Mouse (Mus musculus) olfactory bulb, adult 2 months (tissue): ENCODE data around the gene Epop.

Experiments used
- CTCF ChIP-seq: fragments of 200-500 bp; IDR thresholded peaks from 2 replicates; pipeline ENCODE4 v1.5.1; 2012; ENCODE audit warnings: low read depth, mild to moderate bottlenecking, low read length, moderate library complexity; ENCODE audit not compliant: insufficient read depth
- POLR2A ChIP-seq: fragments of 200-500 bp; IDR thresholded peaks from 2 replicates; pipeline ENCODE4 v1.6.1; 2012; ENCODE audit warnings: mild to moderate bottlenecking, low read depth, low read length, moderate library complexity; ENCODE audit not compliant: insufficient read depth

GRCm38 (mm10) chr11:97626431-97626830 lies 3.1 kb downstream of the Epop start:
- TF ChIP-seq CTCF: no peak
- no peak for TF ChIP-seq POLR2A
